Mouse (Mus musculus) intestine, postnatal 0 days (tissue): ENCODE measurements around the gene Shank3. TPM values are rescaled to one million over a fixed set of nuclear protein-coding genes. Genes with fewer than 3 reads are reported as not detected.

Experiments used
- ATAC-seq: fragments of 200-750 bp; cut with Nextera tagmentation; 2 replicates; pipeline ENCODE4 v1.8.0; 2017; ENCODE audit warnings: mild to moderate bottlenecking, moderate TSS enrichment, moderate library complexity
- H3K27ac ChIP-seq: fragments of 300-500 bp; sonication (generic); 2 replicates; pipeline ENCODE4 v1.5.1; 2014; ENCODE audit warnings: mild to moderate bottlenecking, low read depth, low read length, moderate library complexity
- H3K27me3 ChIP-seq: fragments of 300-500 bp; sonication (generic); replicated peaks from 2 replicates; pipeline ENCODE4 v1.6.1; 2014; ENCODE audit warnings: low read length, mixed read lengths; ENCODE audit not compliant: control insufficient read depth, insufficient read depth
- H3K36me3 ChIP-seq: fragments of 300-500 bp; sonication (generic); 2 replicates; pipeline ENCODE4 v1.6.1; 2014; ENCODE audit warnings: mild to moderate bottlenecking, moderate library complexity; ENCODE audit not compliant: control insufficient read depth, insufficient read depth
- H3K4me1 ChIP-seq: fragments of 300-500 bp; sonication (generic); replicated peaks from 2 replicates; pipeline ENCODE4 v1.6.1; 2014; ENCODE audit warnings: antibody characterized with exemption, low read length, mixed read lengths; ENCODE audit not compliant: control insufficient read depth, insufficient read depth
- H3K4me2 ChIP-seq: fragments of 300-500 bp; sonication (generic); replicated peaks from 2 replicates; pipeline ENCODE4 v1.6.1; 2014; ENCODE audit warnings: low read depth, mild to moderate bottlenecking, moderate library complexity
- H3K4me3 ChIP-seq: fragments of 300-500 bp; sonication (generic); 2 replicates; pipeline ENCODE4 v1.5.1; 2014; ENCODE audit warnings: low read depth, low read length
- H3K9ac ChIP-seq: fragments of 300-500 bp; sonication (generic); 2 replicates; pipeline ENCODE4 v1.6.1; 2014; ENCODE audit warnings: mild to moderate bottlenecking, low read depth, low read length
- H3K9me3 ChIP-seq: fragments of 300-500 bp; sonication (generic); 2 replicates; pipeline ENCODE4 v1.6.1; 2016; ENCODE audit warnings: mixed run types; ENCODE audit not compliant: control insufficient read depth
- CTCF ChIP-seq: sonication (generic); IDR thresholded peaks from 2 replicates; pipeline ENCODE4 v1.5.1; 2016; ENCODE audit warnings: low read depth, mild to moderate bottlenecking, control low read depth, antibody characterized with exemption, moderate library complexity
- WGBS: fragments of 180-500 bp; shearing (Covaris S2); extraction: QIAGEN DNeasy Blood & Tissue Kit; methylation state at CpG from one replicate; pipeline ENCODE4 v1.1.7; 2014; 5-methylcytosine and 5-hydroxymethylcytosine counted together
- polyA plus RNA-seq: library from polyadenylated mRNA; unstranded; fragments of >200 nt; fragmentation: Nextera tagmentation; extraction: Ambion mirVana; gene quantifications from 2 replicates; pipeline ENCODE4 v1.2.1, GENCODE M21; 2015

The Shank3 gene
- polyA plus RNA-seq, 1 experiment from 2014 or later = 0.51 TPM

- ATAC-seq = no peak
- no peak for TF ChIP-seq CTCF
- Histone ChIP-seq H3K27me3 (peaks cover 29% of the 10 kb centered on the region), H3K9me3 (no peaks in the 10 kb centered on the region), H3K9ac (no peak overlapping the region), H3K27ac (no peak overlapping the region), H3K36me3 (no peaks in the 10 kb centered on the region), H3K4me3 (no peak overlapping the region), H3K4me2 (peak overlapping the region; percentile 77; the same call in 1 of the 2 replicates), H3K4me1 (no peaks in the 10 kb centered on the region)
- WGBS = 76% methylated on average over 8 of the region's 8 CpGs
Measured at GRCm38 (mm10) chr15:89524611-89525415, 25.4 kb downstream of the Shank3 start.

GRCm38 (mm10) chr15:89525464-89525863 lies 26.0 kb downstream of the Shank3 start:
- Histone ChIP-seq H3K9ac (no peak overlapping the region), H3K9me3 (no peaks in the 10 kb centered on the region), H3K27ac (no peak overlapping the region), H3K4me3 (no peak overlapping the region), H3K4me2 (no peak overlapping the region), H3K27me3 (peaks cover 29% of the 10 kb centered on the region), H3K4me1 (no peaks in the 10 kb centered on the region), H3K36me3 (no peaks in the 10 kb centered on the region)
- ATAC-seq = no peak
- no peak for TF ChIP-seq CTCF
- WGBS = 95% methylated on average over 8 of the region's 8 CpGs

- WGBS = 68% methylated on average over 7 of the region's 7 CpGs
- no peak for TF ChIP-seq CTCF
- Histone ChIP-seq H3K4me1 (no peaks in the 10 kb centered on the region), H3K36me3 (no peaks in the 10 kb centered on the region), H3K27me3 (peaks cover 29% of the 10 kb centered on the region), H3K4me2 (no peak overlapping the region), H3K27ac (no peak overlapping the region), H3K9me3 (no peaks in the 10 kb centered on the region), H3K9ac (no peak overlapping the region), H3K4me3 (no peak overlapping the region)
- no peak for ATAC-seq
Measured at GRCm38 (mm10) chr15:89525896-89526295, 26.5 kb downstream of the Shank3 start.

GRCm38 (mm10) chr15:89526776-89527325 lies 27.4 kb downstream of the Shank3 start:
- Histone ChIP-seq H3K27ac (no peak overlapping the region), H3K9ac (no peak overlapping the region), H3K4me1 (no peaks in the 10 kb centered on the region), H3K27me3 (peaks cover 29% of the 10 kb centered on the region), H3K9me3 (no peaks in the 10 kb centered on the region), H3K4me2 (no peak overlapping the region), H3K4me3 (no peak overlapping the region), H3K36me3 (no peaks in the 10 kb centered on the region)
- 90% methylated on average over 19 of the region's 19 CpGs for WGBS
- TF ChIP-seq CTCF = no peak
- ATAC-seq = no peak

- ATAC-seq = no peak
- Histone ChIP-seq H3K4me3 (no peak overlapping the region), H3K9me3 (no peaks in the 10 kb centered on the region), H3K4me1 (no peaks in the 10 kb centered on the region), H3K4me2 (no peak overlapping the region), H3K27me3 (peaks cover 24% of the 10 kb centered on the region), H3K36me3 (no peaks in the 10 kb centered on the region), H3K27ac (no peak overlapping the region), H3K9ac (no peak overlapping the region)
- TF ChIP-seq CTCF = no peak
- 77% methylated on average over 7 of the region's 7 CpGs for WGBS
Measured at GRCm38 (mm10) chr15:89527466-89527865, 28.0 kb downstream of the Shank3 start.

- Histone ChIP-seq H3K9ac (no peak overlapping the region), H3K27ac (no peak overlapping the region), H3K4me3 (no peak overlapping the region), H3K9me3 (no peaks in the 10 kb centered on the region), H3K4me2 (no peak overlapping the region), H3K4me1 (no peaks in the 10 kb centered on the region), H3K36me3 (no peaks in the 10 kb centered on the region), H3K27me3 (peaks cover 15% of the 10 kb centered on the region)
- TF ChIP-seq CTCF = no peak
- 81% methylated on average over 18 of the region's 18 CpGs for WGBS
- ATAC-seq = no peak
Measured at GRCm38 (mm10) chr15:89528201-89528850, 28.9 kb downstream of the Shank3 start.
